Mouse (Mus musculus): ENCODE measurements at regions not wholly inside any gene's neighbourhood (a gene's known extent, or its start where the extent isn't known, plus 50 kb on each side); places are given as distances from the start of the nearest gene placed in this dataset.

DNA sequence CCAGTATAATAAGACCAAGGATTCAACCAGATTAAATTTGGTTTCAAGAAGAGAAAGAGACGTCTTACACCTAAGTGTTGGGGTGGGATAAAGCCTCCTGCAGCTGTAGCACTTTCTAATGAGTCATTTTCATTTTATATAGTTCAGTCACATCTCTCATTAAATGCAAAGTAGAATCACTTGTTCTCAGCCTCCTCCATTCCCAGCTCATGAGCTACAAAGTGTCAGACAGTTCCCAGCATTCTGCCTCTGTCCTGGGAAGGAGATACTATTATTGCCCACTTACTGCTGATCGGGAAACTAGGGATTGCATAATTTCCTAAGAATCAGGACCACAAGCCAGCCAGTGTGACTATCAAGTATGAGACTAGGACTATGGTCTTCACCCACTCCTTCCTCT lies 158.9 kb downstream of the Tph2 start:
- DNase-seq (ENCODE audit: inconsistent ontology term): no peak

DNA sequence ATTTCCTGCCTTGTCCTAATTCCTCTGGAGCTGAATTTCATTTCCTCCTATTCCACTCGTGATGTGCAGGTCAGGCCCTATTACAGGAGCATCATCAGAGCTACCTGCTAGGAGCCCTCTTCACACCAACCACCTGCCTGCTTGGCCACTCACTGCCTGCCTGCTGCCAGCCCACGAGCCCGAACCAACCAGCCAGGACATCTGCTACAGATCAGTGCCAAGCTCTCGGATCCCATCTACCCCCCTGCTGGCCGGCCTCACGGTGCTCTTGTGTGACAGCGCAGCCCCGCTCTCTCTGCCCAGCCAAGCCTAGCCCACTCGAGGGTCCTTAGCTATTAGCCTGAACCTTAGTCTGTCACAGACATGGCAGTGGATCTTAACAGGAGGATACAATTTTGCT lies 165.4 kb downstream of the Tph2 start:
- DNase-seq (ENCODE audit: inconsistent ontology term): no peak

DNA sequence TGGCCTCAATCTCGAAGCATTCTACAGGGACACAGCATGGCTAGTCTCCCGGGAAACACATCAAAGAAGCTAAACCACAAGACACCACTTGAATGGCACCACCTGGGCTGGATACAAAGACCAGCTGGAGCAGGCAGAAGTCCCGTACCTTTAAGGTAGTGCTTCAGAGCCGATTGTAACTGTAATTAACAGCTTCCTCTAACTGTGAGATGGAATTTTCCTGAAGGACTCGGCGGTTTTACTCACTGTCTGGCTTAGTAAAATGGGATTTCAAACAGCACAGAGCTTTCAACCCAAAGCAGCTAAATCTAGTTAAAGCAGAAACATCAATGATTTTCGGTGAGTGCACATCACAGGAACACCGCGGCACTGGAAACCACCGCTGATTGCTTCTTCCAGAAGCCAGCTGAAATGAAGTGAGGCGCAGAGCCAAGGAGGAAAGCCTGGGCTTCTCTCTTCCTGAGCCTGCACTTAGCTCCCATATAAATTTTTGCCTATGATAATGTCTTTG lies 171.3 kb downstream of the Tph2 start:
- DNase-seq (ENCODE audit: inconsistent ontology term): peak; percentile 55

DNA sequence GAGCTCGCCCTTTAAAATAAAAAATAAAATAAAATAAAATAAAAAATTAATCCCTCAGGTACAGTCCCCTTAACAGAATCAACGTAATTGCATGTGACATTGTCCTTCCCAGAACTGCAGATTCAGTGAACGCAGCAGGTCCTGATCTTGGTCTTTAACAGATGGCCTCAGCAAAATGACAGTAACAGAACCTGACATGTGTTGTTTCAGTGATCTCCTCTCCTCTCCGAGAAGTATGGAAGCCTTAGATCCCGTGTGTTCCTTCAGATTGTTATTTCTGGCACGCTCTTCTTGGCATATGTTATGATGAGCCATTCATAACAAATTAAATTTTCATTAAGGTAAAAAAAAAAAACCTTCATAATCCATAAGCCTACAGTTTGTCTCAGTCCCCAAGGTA lies 171.9 kb downstream of the Tph2 start:
- no peak for DNase-seq (ENCODE audit: inconsistent ontology term)

DNA sequence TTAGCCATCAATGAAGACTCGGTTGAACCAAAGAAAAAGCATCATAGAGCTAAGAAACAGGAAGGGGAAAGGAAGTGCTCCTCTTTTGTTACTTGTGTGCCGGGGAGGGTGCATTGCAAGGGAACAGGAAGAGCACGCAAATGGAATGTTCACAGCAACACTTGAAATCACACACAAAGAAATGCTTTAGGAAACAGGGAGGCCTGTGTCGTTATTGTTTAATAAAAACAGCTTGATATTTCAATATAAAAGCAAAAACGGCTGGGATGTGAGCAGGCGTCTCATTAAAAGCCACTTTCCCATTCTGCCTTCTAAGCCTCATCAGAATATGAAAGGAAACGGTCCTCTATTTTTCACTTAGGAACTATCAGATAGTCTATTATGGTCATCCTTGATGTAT lies 172.5 kb downstream of the Tph2 start:
- no peak for DNase-seq (ENCODE audit: inconsistent ontology term)

DNA sequence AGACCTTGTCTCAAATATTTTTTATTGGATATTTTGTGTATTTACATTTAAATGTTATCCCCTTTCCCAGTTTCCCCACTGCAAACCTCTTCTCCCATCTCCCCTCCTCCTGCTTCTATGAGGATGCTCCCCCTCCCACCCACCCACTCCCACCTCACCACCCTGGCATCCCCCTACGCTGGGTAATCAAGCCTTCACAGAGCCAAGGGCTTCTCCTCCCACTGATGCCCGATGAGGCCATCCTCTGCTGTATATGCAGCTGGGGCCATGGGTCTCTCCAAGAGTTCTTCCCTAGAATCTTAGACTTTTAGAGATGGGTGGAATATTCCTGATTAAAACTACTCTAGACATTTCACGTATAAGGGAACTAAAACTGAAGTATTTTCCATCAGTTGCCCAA lies 172.9 kb downstream of the Tph2 start:
- DNase-seq (ENCODE audit: inconsistent ontology term): no peak

DNA sequence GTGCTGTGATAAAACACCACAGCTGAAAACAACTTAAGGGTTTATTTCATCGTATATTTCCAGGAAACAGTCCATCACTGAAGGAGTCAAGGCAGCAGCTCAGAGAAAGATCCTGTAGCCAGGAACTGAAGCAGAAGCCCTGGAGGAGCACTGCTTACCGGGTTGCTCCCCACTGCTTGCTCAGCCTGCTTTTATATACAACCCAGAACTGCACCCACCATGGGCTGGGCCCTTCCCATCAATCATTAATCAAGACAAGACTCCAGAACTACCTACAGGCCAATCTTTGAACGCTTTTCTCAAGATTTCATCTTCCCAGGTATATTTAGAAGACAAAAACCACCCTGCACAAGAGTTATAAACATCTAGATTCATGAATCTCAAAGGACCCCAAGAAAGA lies 188.4 kb downstream of the Tph2 start:
- no peak for DNase-seq (ENCODE audit: inconsistent ontology term)

DNA sequence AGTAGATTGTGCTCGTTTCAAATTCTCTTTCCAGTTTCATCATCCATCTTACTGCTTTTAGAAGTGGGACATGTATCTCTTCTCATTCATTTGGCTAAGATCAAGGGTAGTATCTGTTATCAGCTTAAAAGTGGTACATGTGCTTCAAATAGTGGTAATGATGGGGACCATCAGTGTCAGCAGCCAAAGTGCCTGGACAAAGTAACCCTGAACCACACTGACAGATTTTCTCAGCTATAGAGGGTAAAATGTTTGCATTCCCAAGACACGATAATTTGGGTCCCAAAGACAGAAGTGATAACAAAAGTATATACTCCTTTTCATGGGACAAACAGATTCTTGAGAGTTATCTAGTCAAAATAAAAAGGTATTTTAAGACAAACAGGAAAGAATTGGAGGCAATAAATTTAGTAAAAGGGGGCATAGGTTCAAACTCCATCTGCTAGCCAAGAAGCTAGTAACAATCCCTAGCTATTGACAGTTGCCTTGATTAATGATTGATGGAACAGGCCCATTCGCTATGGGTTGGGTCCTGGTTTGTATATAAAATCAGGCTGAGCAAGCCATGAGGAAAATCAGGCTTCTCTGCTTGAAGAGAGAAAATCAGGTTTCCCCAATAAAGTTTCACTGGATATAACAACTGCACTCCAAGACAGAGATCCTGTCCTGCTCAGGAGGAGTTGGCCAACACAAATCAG lies 189.5 kb downstream of the Tph2 start:
- no peak for DNase-seq (ENCODE audit: inconsistent ontology term)

DNA sequence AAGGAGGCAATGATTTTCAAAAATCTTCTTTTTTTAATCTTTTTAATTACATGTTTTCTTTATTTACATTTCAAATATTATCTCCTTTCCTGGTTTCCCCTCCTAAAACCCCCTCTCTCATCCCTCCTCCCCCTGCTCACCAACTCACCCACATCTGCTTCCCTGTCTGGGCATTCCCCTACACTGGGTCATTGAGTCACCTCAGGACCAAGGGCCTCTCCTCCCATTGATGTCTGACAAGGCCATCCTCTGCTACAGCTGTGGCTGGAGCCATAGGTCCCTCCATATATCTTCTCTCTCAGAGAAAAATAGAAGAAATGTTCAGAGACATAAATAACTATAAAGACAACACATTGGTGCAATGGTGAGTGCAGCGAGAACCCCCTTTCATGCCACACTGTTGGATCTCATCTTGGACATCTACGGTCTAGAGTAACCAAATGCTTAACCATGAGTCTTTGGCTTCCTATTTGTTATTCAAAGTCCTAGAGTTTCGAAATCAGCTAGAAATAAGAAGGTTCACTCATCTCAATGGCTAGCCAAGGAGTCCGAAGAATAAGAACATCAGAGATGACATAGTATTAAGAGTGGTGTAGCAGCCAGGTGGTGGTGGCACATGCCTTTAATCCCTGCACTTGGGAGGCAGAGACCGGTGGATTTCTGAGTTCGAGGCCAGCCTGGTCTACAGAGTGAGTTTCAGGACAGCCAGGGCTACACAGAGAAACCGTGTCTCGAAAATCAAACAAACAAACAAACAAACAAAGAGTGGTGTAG lies 186.5 kb upstream of the Trhde start:
- no peak for DNase-seq (ENCODE audit: inconsistent ontology term)

DNA sequence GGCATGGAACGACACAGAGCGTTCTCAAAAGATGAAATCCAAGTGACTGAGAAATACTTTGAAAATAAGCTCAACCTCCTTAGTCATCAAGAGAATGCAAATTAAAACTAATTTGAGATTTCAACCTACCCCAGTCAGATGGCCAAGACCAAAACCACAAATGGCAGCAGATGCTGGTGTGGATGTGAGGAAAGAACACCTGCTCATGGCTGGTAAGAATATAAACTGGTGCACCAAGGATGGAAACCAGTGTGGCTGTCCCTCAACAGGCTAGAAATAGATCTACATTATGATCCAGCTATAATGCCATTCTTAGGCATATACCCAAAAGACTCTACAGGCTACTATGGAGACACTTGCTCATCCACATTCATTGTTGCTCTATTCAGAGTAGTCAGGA lies 170.3 kb upstream of the Trhde start:
- DNase-seq (ENCODE audit: inconsistent ontology term): no peak

DNA sequence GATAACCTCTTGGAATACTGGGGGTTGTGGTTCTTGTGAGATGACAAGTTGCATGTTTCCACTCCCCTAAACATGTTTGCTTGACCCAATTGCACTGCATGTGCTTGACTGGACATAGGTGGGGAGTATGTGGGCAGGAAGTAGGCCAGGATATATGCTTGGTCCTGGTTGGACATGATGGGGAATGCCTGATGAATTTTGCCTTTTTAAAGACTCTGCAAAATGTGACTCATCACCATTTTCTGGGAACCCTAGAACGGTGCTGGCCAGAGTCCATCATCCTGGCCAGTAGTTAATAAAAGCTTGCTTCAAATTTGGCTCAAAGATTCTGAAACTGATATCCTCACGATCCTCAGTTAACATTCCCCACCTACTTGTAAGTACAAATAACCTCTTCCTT lies 161.5 kb upstream of the Trhde start:
- no peak for DNase-seq (ENCODE audit: inconsistent ontology term)

DNA sequence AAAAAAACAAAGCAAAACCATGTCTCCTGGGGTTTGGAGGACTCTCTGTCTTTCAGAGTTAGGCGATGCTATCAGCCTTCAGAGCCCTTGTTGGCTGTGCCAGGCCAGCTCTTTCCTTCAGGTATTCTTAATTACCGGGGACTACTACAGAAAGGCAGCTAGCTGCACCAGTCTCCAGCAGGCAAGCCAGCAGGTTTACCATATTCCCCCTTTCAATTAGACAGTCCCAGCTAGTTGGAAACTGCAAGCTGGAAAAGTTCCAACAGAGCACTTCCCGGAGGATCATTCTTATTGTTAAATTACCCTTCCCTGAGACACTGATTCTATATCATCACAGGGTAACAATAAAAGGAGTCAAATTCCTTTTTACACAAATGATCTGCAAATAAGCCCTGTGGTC lies 155.8 kb upstream of the Trhde start:
- DNase-seq (ENCODE audit: inconsistent ontology term): no peak

DNA sequence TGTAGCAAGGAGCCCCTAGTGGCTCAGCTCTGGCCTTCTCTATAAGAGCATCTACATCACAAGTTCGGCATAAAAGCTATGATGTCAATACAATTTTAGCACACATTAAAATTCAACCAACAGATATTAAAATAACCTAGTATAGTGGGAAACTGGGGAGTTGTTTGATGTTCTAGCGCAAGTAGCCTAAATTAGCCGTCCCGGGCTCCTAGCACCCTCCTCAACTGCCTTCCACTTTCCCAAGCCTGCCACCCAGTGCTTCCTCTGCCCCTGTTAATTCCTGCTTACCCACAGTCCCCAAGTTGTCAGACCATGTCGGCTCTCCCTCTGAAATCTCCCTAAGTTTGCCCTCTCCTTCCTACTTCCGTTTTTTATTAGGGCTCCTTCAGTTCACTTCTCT lies 154.2 kb upstream of the Trhde start:
- DNase-seq (ENCODE audit: inconsistent ontology term): no peak

DNA sequence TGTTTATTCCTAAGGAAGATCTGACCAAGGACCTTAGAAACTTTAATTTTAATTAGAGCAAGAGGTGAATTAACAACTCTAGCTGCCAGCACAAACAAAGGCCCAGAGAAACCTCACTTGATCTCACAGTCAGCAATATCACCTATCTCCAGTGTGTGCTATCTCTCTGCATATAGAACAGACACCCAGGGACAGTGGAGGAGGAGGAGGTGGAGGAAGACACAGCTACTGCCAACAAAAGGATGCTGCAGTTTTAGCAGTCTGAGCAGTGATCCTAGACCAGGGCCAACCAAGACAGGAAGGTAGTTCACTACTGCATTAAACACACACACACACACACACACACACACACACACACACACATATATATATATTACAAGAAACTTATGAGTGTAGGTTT lies 153.5 kb upstream of the Trhde start:
- no peak for DNase-seq (ENCODE audit: inconsistent ontology term)

DNA sequence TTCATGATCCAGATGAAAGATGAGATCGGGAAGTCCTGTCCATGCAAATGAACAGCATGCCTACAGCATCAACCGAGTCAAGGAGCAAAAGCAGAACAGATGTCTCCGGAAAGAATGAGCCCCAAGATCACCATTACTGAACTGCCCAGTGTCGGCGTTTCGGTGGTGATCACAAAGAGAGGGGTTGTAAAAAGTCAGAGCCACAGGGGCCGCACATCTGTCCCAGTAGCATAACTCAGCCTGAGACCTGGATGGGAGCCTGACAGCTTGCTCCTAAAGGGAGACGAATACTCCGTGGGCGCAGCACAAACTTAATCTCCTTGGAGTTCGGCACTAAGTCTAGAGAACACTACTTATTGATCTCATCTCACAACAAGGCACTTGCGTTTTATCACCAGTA lies 151.3 kb upstream of the Trhde start:
- DNase-seq (ENCODE audit: inconsistent ontology term): no peak

DNA sequence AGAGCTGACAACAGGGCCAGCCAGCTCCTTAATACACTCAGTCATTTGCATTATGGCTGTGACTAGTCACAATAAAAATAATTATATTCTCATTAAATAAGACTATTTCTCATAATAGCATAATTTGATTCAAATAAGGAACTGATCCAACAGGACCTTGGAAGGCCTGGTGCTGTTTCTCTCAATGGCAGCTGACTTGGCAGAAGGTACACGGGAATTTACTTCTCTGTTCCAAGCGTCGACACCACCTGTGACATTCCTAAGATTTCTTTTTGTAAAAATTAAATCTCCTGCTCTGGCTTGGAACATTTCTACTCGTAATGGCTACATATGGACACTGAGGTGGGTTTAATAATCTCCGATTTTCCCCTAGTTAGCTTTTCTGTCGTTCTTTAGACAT lies 147.1 kb upstream of the Trhde start:
- DNase-seq (ENCODE audit: inconsistent ontology term): no peak

DNA sequence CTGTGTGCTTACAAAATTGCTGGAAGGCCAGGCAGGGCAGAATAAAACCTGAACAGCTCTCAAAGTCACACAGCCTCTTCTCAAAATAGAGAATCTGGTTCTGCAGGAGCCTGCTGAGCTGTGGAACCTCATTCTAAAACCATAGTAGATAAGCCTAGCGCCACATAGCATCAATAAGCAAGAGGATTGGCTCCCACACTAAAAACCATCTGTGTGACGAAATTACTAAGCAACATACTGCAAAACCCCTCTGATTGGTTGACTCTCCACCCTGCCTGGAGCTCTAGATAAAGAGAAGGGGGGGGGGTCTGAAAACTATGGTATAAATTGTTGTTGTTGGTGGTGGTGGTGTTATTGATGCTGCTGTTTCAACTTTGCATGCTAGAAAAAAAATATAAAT lies 122.6 kb upstream of the Trhde start:
- DNase-seq (ENCODE audit: inconsistent ontology term): no peak

DNA sequence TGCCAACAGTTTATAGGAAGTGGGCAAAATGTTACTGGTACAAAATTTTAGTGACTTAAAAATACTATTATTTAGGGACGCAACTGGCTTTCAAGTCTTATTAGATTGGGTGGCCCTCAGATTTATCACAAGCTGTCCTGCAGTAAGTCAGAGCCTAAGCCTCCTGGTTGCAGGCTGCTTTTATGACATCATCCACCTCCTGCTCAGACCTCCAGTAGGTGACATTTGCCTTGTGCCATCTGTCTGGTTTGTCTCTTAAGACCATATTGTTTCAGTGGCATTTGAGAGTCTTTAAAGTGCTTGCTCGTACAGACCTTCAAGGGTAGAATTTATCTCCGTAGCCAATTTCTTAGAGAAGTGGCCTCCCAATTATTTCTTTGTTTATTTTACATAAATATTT lies 111.9 kb upstream of the Trhde start:
- DNase-seq (ENCODE audit: inconsistent ontology term): no peak

DNA sequence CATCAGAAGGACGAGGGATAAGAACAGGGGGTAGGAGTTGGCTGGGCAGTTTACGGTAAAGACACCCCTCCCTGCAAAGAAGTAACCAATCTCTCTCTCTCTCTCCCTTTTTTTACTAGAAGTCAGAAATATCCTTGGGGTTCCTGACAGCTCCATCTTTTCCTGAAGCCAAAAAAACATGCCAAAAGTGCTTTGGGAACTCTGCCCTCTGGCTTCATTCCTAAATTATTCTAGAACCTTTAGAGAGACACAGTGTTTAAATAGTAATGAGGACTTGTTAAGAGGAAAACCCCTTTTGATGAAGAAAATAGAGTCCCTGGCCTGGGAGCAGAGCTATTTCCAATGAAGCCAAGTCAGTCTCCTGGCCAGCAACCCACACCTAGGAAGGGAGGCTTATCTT lies 89.8 kb upstream of the Trhde start:
- no peak for DNase-seq (ENCODE audit: inconsistent ontology term)

DNA sequence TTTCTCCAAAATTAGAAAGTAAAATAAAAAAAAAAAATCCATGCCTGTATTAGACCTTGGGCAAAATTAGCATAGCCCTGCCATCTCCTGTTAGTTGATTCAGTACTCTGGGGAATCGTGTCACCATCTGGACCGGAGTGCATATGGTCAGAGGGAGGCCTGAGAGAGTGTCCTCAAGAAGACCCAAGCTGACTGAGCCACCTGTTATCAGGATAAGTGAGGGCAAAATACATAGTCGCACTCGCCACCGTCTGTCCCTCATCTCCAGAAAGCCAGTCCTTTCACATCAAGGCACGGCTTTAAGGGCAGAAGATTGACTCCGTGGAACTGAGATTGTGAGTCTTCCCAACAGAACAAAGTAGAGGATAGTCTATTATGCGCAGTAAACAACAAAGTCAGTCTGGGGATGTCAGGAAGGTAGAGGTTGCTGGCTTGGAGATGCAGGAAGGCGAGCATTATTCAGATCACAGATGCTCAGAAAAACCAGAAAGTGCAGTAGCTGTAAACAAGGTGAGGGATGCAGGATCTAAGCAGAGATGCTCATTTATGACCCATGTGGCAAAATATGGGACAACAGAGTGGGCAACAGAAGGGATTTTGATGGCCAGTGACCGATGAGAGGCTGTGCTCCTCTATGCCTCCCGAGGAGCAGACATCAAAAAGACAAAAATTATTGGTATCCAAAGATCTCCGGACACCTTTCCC lies 88.8 kb upstream of the Trhde start:
- DNase-seq (ENCODE audit: inconsistent ontology term): no peak

DNA sequence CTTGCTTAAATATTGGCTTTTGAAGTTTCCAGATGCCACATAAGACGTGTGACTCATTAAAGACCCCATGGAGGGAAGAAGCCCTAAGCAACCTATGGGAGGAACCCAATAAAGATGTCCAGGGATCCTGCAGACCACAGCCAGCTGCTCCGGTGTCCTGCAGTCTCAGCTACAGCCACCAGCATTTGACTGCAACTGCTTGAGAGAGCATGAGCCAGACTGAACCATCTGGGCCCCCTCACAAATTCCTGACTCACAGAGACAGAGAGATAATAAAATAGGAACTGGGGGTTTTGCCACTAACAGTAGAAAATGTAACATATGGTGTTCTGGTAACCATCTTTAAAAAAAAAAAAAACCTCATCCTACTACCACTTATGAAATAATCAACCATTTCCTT lies 69.1 kb upstream of the Trhde start:
- DNase-seq (ENCODE audit: inconsistent ontology term): no peak

DNA sequence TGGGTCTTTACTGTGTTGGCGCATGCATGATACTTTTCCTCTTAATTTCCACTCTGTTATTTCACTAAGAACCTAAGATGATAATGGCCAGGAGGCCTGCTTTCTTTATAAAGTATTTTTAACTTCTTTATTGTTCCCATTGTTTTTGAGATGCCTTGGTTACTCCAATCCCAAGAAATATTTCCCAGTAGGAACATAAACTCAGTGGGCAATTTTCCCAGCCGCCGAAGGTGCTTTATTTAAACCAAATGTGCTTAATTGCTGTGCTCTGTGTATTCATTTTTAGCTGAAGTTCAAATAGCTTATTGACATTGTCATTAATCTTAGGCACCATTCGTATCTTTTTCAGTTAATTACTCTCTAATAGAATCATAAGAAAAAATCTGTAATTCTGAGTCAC lies 55.1 kb upstream of the Trhde start:
- DNase-seq (ENCODE audit: inconsistent ontology term): no peak

DNA sequence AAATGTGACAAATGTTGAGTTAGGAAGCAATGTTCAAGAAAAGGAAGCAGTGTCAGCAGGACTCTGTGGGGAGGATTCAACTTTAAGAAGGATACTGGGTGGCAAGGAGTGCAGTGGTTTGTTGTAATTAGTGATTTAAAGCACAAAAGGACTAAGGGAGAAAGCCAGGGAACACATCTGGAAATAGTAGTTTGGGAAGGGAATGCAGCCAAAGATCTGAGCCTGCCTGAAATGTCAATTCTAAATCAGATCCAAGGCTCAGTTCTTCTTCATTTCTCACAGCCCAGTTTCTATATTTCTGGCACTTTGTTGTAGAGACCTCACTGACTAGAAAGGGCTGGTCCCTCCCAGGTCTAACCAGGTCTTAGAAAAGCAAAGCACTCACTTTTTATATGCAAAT lies 50.6 kb upstream of the Trhde start:
- DNase-seq (ENCODE audit: inconsistent ontology term): no peak
